Mouse (Mus musculus) midbrain, embryonic 14.5 days (tissue): Measurements from ENCODE around the gene Gm28551. TPM values are rescaled to one million over a fixed set of nuclear protein-coding genes. Genes with fewer than 3 reads are reported as not detected.
A peak's percentile ranks its signal among the peaks of the same experiment; 100 is the strongest.

Experiments
- ATAC-seq: fragments of 200-750 bp; cut with Nextera tagmentation; 2 replicates; pipeline ENCODE4 v1.8.0; 2017; ENCODE audit warnings: moderate number of reproducible peaks, moderate library complexity; ENCODE audit not compliant: low FRiP score, low TSS enrichment
- DNase-seq: peaks from one replicate; pipeline ENCODE4 v3.0.0-alpha.2; 2015
- H3K27ac ChIP-seq: fragments of 300-500 bp; sonication (generic); replicated peaks from 2 replicates; pipeline ENCODE4 v1.5.1; 2014; ENCODE audit warnings: mild to moderate bottlenecking, low read depth, low read length, moderate library complexity
- H3K27me3 ChIP-seq: fragments of 300-500 bp; sonication (generic); 2 replicates; pipeline ENCODE4 v1.6.1; 2014; ENCODE audit warnings: low read length, control low read depth, mixed read lengths; ENCODE audit not compliant: control insufficient read depth, insufficient read depth
- H3K36me3 ChIP-seq: fragments of 300-500 bp; sonication (generic); 2 replicates; pipeline ENCODE4 v1.6.1; 2014; ENCODE audit warnings: low read length, control low read depth; ENCODE audit not compliant: control insufficient read depth, insufficient read depth
- H3K4me1 ChIP-seq: fragments of 300-500 bp; sonication (generic); 2 replicates; pipeline ENCODE4 v1.6.1; 2014; ENCODE audit warnings: mild to moderate bottlenecking, antibody characterized with exemption, low read length, control low read depth; ENCODE audit not compliant: control insufficient read depth, insufficient read depth
- H3K4me2 ChIP-seq: fragments of 300-500 bp; sonication (generic); 2 replicates; pipeline ENCODE4 v1.6.1; 2014; ENCODE audit warnings: mild to moderate bottlenecking, low read length, moderate library complexity
- H3K4me3 ChIP-seq: fragments of 300-500 bp; sonication (generic); replicated peaks from 2 replicates; pipeline ENCODE4 v1.5.1; 2014; ENCODE audit warnings: low read depth, low read length
- H3K9ac ChIP-seq: fragments of 300-500 bp; sonication (generic); replicated peaks from 2 replicates; pipeline ENCODE4 v1.6.1; 2014; ENCODE audit warnings: mild to moderate bottlenecking, low read length, moderate library complexity
- H3K9me3 ChIP-seq: fragments of 300-500 bp; sonication (generic); 2 replicates; pipeline ENCODE4 v1.6.1; 2016; ENCODE audit warnings: low read length, control low read depth, mixed read lengths; ENCODE audit not compliant: control insufficient read depth
- WGBS: fragments of 180-500 bp; shearing (Covaris S2); extraction: QIAGEN DNeasy Blood & Tissue Kit; methylation state at CpG from one replicate; pipeline ENCODE4 v1.1.7; 2014; 5-methylcytosine and 5-hydroxymethylcytosine counted together
- polyA plus RNA-seq: library from polyadenylated mRNA; unstranded; fragments of >200 nt; fragmentation: Nextera tagmentation; extraction: Ambion mirVana; gene quantifications from 2 replicates; pipeline ENCODE4 v1.2.1, GENCODE M21; 2014

Gm28551 gene
- polyA plus RNA-seq, 1 experiment from 2014 or later = 2.5 TPM

DNA sequence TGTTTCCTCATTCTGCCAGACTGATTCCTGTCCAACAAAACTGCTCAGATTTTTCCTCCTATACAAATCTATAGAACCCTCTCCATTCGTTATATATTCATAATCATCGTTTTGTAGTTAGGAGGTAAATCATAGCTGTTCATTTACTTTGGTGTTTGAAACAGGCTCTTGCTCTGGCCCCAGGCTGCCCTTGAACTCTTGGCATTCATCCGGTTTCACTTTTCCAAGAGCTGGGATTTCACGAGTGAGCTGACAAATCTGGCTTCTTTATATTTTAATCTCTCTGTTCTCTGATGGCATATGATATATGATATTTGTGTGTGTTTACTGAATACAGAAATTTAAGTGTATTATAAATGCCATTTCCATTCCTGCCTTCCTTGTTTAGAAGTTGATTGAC lies 52.0 kb downstream of the Gm28551 start:
- Histone ChIP-seq H3K27ac (no peak overlapping the region), H3K36me3 (0 out of 2 replicates have a peak, but pooled peaks cover 14% of the 10 kb centered on the region), H3K4me3 (no peak overlapping the region), H3K4me1 (no peaks in the 10 kb centered on the region), H3K9me3 (no peaks in the 10 kb centered on the region), H3K4me2 (no peak overlapping the region), H3K9ac (no peak overlapping the region), H3K27me3 (no peaks in the 10 kb centered on the region)
- DNase-seq = no peak
- 94% methylated on average over 4 of the region's 4 CpGs for WGBS
- no peak for ATAC-seq

DNA sequence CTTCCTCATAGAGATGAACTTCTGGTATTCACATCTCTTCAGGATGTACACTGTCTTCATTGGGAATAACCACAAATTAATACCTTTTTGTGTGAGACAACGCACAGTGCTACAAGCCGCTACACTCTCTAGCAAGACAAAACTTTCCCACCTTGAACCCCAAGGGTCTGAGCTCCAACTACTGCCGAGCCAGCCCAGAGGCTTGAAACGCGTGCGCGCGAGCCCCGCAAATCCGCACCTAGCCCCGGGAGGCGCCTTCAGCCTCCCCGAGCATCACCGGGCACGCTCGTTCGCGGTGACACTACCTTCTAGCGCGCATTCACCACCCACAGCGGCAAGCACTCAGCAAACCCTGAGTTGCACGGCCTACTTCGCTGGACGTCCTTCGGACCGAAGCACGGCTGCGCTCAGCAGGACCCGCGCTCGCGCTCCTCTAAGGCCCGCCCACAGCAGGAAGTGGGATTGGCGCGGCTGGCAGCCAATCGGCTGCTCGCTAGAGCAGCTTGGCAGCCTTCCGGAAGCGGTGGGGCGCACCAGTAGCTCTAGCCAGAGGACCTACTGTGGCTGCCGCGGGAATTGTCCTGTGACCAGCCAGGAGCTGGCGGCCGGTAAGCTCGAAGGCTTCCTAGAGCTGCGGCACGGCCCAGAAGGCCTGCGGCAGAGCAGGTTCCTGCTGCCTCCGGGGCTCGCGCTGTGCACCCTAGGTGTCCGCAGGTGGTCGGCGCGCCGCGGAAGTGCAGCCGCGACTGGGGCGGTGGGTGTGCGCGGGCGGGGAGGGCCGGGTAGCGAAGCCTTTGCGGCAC lies 55.7 kb downstream of the Gm28551 start, which contains the start of the genes Pms1, Ormdl1 and Gm28778:
Gene Pms1 (minus strand): TSS at position 438 of the 803 bp plus-strand sequence.
Gene Ormdl1 (plus strand): TSS at position 515 of the 803 bp plus-strand sequence.
Gene Gm28778 (plus strand): TSS at position 531 of the 803 bp plus-strand sequence.
- Histone ChIP-seq H3K36me3 (0 out of 2 replicates have a peak, but pooled peaks cover 7% of the 10 kb centered on the region), H3K9me3 (no peaks in the 10 kb centered on the region), H3K27me3 (no peaks in the 10 kb centered on the region), H3K4me3 (peak within 1 kb of the TSS; percentile 79), H3K27ac (peak within 1 kb of the TSS; percentile 86), H3K4me2 (peak within 1 kb of the TSS; percentile 68), H3K9ac (peak within 1 kb of the TSS; percentile 75), H3K4me1 (no peaks in the 10 kb centered on the region)
- under 1% methylated on average over 66 of the region's 66 CpGs for WGBS
- ATAC-seq (peak; percentile 100), DNase-seq (peak; percentile 97)

DNA sequence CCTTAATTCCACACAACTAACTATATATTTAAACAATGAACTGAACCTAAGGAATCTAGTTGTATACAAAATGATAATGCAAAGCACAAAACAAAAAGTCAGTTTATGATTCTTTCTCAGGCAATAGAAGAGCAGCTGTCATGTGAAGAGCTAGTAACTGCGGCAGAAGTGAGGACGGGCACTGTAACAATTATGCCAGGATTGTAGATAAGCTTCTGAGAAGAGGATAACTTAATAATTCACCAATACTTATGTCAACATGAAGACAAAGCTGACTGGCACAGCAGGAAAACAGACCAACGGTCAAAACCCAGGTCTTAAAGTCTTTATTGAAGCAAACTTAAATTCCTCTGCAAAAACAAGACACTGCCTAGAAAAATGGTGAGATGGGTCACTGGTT lies 61.3 kb downstream of the Gm28551 start:
- no peaks in the 10 kb centered on the region for H3K4me1 ChIP-seq
- H3K4me3 ChIP-seq = no peak overlapping the region
- 87% methylated on average over 3 of the region's 3 CpGs for WGBS
- no peak overlapping the region for H3K4me2 ChIP-seq
- no peaks in the 10 kb centered on the region for H3K36me3 ChIP-seq
- H3K9ac ChIP-seq = no peak overlapping the region
- H3K27me3 ChIP-seq = no peaks in the 10 kb centered on the region
- H3K27ac ChIP-seq = no peak overlapping the region
- ATAC-seq (no peak), DNase-seq (no peak)
- H3K9me3 ChIP-seq = no peaks in the 10 kb centered on the region

Other genes starting within 250 kb of the Gm28551 start
- not detected in 2 replicates for gene 1700019A02Rik, start 165.0 kb downstream of the Gm28551 start, polyA plus RNA-seq
- 5.9 and 10.8 TPM in 2 replicates for gene Pms1, start 55.6 kb downstream of the Gm28551 start, polyA plus RNA-seq
- 66.1 and 74.8 TPM in 2 replicates for gene Ormdl1, start 55.6 kb downstream of the Gm28551 start, polyA plus RNA-seq
- not detected in 2 replicates for gene Gm28778, start 55.6 kb downstream of the Gm28551 start, polyA plus RNA-seq
- 21.8 and 24.2 TPM in 2 replicates for gene Osgepl1, start 39.0 kb downstream of the Gm28551 start, polyA plus RNA-seq
- gene Asdurf, start within 50 bp of the Gm28551 start, polyA plus RNA-seq = 9.4 and 11.5 TPM in 2 replicates
- gene Asnsd1, start 85 bp upstream of the Gm28551 start, polyA plus RNA-seq = 52.4 and 71.2 TPM in 2 replicates